Mouse (Mus musculus): Measurements from ENCODE around the gene Rhot2.
A peak's percentile ranks its signal among the peaks of the same experiment; 100 is the strongest.
"Not testable (repeated sequence)": the region's sequence is repeated elsewhere in the genome, so short reads cannot be mapped to it uniquely, and the experiment has no call there.

Gene Rhot2

GRCm38 (mm10) chr17:25827011-25827410, 17.6 kb downstream of the Rhot2 start:
- DNase-seq = no peak

- no peak for DNase-seq
Measured at GRCm38 (mm10) chr17:25825984-25826570, 18.6 kb downstream of the Rhot2 start.

GRCm38 (mm10) chr17:25825311-25825710, 19.3 kb downstream of the Rhot2 start:
- no peak for DNase-seq

- no peak for DNase-seq
Measured at GRCm38 (mm10) chr17:25824362-25825142, 20.1 kb downstream of the Rhot2 start.

GRCm38 (mm10) chr17:25823452-25823851, 21.2 kb downstream of the Rhot2 start, which contains the start of gene Wdr24:
Gene Wdr24 (plus strand): TSS chr17:25823627.
- DNase-seq = peak; percentile 83

GRCm38 (mm10) chr17:25818851-25819780, 25.5 kb downstream of the Rhot2 start:
- no peak for DNase-seq

GRCm38 (mm10) chr17:25817662-25818061, 27.0 kb downstream of the Rhot2 start:
- DNase-seq = no peak

- peak; percentile 84 for DNase-seq
Measured at GRCm38 (mm10) chr17:25813471-25813870, 31.2 kb downstream of the Rhot2 start.

GRCm38 (mm10) chr17:25810890-25811289, 33.8 kb downstream of the Rhot2 start:
- no peak for DNase-seq

GRCm38 (mm10) chr17:25809606-25810340, 34.9 kb downstream of the Rhot2 start:
- DNase-seq = no peak

GRCm38 (mm10) chr17:25808789-25809605, 35.7 kb downstream of the Rhot2 start, which contains the start of gene Fbxl16:
Gene Fbxl16 (plus strand): TSS chr17:25809085.
- DNase-seq = no peak

GRCm38 (mm10) chr17:25808028-25808427, 36.6 kb downstream of the Rhot2 start:
- no peak for DNase-seq

GRCm38 (mm10) chr17:25807452-25807851, 37.2 kb downstream of the Rhot2 start:
- not testable (repeated sequence) for DNase-seq

- no peak for DNase-seq
Measured at GRCm38 (mm10) chr17:25806507-25806906, 38.1 kb downstream of the Rhot2 start.

GRCm38 (mm10) chr17:25802825-25803517, 41.7 kb downstream of the Rhot2 start:
- no peak for DNase-seq

- peak; percentile 80 for DNase-seq
Measured at GRCm38 (mm10) chr17:25801029-25801428, 43.6 kb downstream of the Rhot2 start.

GRCm38 (mm10) chr17:25796951-25797369, 47.7 kb downstream of the Rhot2 start, which contains the start of gene Metrn:
Gene Metrn (minus strand): TSS chr17:25797136.
- peak; percentile 95 for DNase-seq

GRCm38 (mm10) chr17:25796211-25796771, 48.4 kb downstream of the Rhot2 start:
- peak; percentile 40 for DNase-seq

- no peak for DNase-seq
Measured at GRCm38 (mm10) chr17:25795609-25796092, 49.0 kb downstream of the Rhot2 start, which contains the start of gene AC134908.4. Gene AC134908.4 (minus strand): TSS chr17:25795659.

- DNase-seq = no peak
Measured at GRCm38 (mm10) chr17:25794998-25795397, 49.7 kb downstream of the Rhot2 start.

Data from thymus, postnatal 14 days (tissue).